In the genomic region with DNA sequence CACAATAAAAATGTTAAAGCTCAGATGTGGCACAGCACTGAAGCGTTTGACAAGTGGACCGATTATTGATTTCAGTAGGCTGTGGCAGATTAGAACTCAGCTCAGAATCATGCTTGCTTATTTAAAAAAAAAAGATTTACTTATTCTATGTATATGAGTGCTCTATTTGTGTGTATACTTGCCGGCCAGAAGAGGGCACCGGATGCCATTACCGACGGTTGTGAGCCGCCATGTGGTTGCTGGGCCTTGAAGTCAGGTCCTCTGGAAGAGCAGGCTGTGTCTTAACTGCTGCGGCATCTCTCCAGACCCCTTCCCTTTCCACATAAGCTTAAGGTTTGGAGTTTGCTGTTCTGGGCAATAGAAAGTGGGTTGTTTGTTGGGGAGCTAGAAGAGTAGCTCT, we compare ENCODE assay signal across 13 mouse cellular contexts. TPM values are rescaled to one million over a fixed set of nuclear protein-coding genes. Genes with fewer than 3 reads are reported as not detected.
DNase-seq lines count a peak whose midpoint lies in the region; ATAC-seq and TF ChIP-seq lines count a peak whose summit lies in the region.
"Not testable (repeated sequence)": the region's sequence is repeated elsewhere in the genome, so short reads cannot be mapped to it uniquely, and the experiment has no call there.
"Had no signal": no experiment of that assay in that cellular context is flagged by ENCODE, and none has a peak within 500 bp of the region (broad histone marks: within the 10 kb centered on the region; RNA-seq: fewer than 3 reads in every experiment).

No protein-coding gene starts in this region.

- H3K4me1 ChIP-seq in embryonic facial prominence, embryonic 10.5 days; forebrain, postnatal 0 days (ENCODE audit: insufficient read depth); hindbrain, embryonic 15.5 days (replicated peaks); kidney, postnatal 0 days (replicated peaks; ENCODE audit: insufficient read depth, low read length); lung, embryonic 15.5 days; midbrain, postnatal 0 days (ENCODE audit: insufficient read depth, low read length); stomach, postnatal 0 days (replicated peaks; ENCODE audit: control insufficient read depth, insufficient read depth): not testable (repeated sequence)

- not testable (repeated sequence) for TF ChIP-seq CTCF in forebrain, postnatal 0 days (IDR thresholded peaks at IDR 0.05; ENCODE audit: low read depth); kidney, postnatal 0 days (IDR thresholded peaks at IDR 0.05; ENCODE audit: low read depth); stomach, postnatal 0 days (IDR thresholded peaks at IDR 0.05; ENCODE audit: low read depth)
- TF ChIP-seq CTCF in midbrain, postnatal 0 days (IDR thresholded peaks at IDR 0.05) = peak; percentile 2; the same call in 1 of the 2 replicates

- H3K4me2 ChIP-seq in forebrain, postnatal 0 days (ENCODE audit: low read depth); hindbrain, embryonic 15.5 days; kidney, postnatal 0 days (ENCODE audit: low read length); lung, embryonic 15.5 days; midbrain, postnatal 0 days (ENCODE audit: low read depth, low read length, poor library complexity, severe bottlenecking); stomach, postnatal 0 days (replicated peaks; ENCODE audit: low read depth): not testable (repeated sequence)

- H3K9me3 ChIP-seq in embryonic facial prominence, embryonic 10.5 days = peaks cover 21% of the 10 kb centered on the region
- not testable (repeated sequence) for H3K9me3 ChIP-seq in forebrain, postnatal 0 days (ENCODE audit: low read length); kidney, postnatal 0 days (replicated peaks; ENCODE audit: low read length); lung, embryonic 15.5 days; midbrain, postnatal 0 days (ENCODE audit: low read length); stomach, postnatal 0 days (ENCODE audit: control insufficient read depth, low read length)
- peaks cover 16% of the 10 kb centered on the region for H3K9me3 ChIP-seq in hindbrain, embryonic 15.5 days

- not testable (repeated sequence) for H3K4me3 ChIP-seq in embryonic facial prominence, embryonic 10.5 days; forebrain, postnatal 0 days (ENCODE audit: low read depth, low read length); hindbrain, embryonic 15.5 days; kidney, postnatal 0 days (replicated peaks; ENCODE audit: low read depth, low read length); lung, embryonic 15.5 days; midbrain, postnatal 0 days (ENCODE audit: low read depth, low read length); stomach, postnatal 0 days (ENCODE audit: low read depth, low read length)

- not testable (repeated sequence) for H3K36me3 ChIP-seq in embryonic facial prominence, embryonic 10.5 days (replicated peaks); forebrain, postnatal 0 days (ENCODE audit: insufficient read depth); hindbrain, embryonic 15.5 days; kidney, postnatal 0 days (ENCODE audit: insufficient read depth, low read length); lung, embryonic 15.5 days; midbrain, postnatal 0 days (ENCODE audit: insufficient read depth, low read length); stomach, postnatal 0 days (ENCODE audit: control insufficient read depth, insufficient read depth, low read length)

- H3K27ac ChIP-seq in embryonic facial prominence, embryonic 10.5 days (replicated peaks); forebrain, postnatal 0 days (ENCODE audit: low read depth, low read length); hindbrain, embryonic 15.5 days (replicated peaks); kidney, postnatal 0 days; lung, embryonic 15.5 days; midbrain, postnatal 0 days (ENCODE audit: low read depth, low read length); stomach, postnatal 0 days (replicated peaks): not testable (repeated sequence)

- not testable (repeated sequence) for H3K9ac ChIP-seq in forebrain, postnatal 0 days; hindbrain, embryonic 15.5 days; kidney, postnatal 0 days (ENCODE audit: low read depth, low read length); lung, embryonic 15.5 days; midbrain, postnatal 0 days (replicated peaks; ENCODE audit: low read length, poor library complexity, severe bottlenecking); stomach, postnatal 0 days (ENCODE audit: low read length)

- 94% methylated on average over 8 of the region's 8 CpGs for WGBS in embryonic facial prominence, embryonic 10.5 days
- 93% methylated on average over 6 of the region's 8 CpGs for WGBS in forebrain, postnatal 0 days
- WGBS in hindbrain, embryonic 15.5 days = 97% methylated on average over 8 of the region's 8 CpGs
- WGBS in kidney, postnatal 0 days = 93% methylated on average over 6 of the region's 8 CpGs
- WGBS in lung, embryonic 15.5 days = 92% methylated on average over 8 of the region's 8 CpGs
- WGBS in midbrain, postnatal 0 days = 98% methylated on average over 6 of the region's 8 CpGs
- WGBS in stomach, postnatal 0 days = 94% methylated on average over 6 of the region's 8 CpGs

- peak; percentile 42 for DNase-seq in CD4-positive helper T cell, adult 2 months (ENCODE audit: low read depth, low spot score)
- peak; percentile 15 for DNase-seq in embryonic facial prominence, embryonic 10.5 days (ENCODE audit: low spot score)
- DNase-seq in forebrain, postnatal 0 days; kidney, postnatal 0 days (ENCODE audit: low spot score); midbrain, postnatal 0 days (ENCODE audit: low spot score): not testable (repeated sequence)
- DNase-seq in stomach, postnatal 0 days (ENCODE audit: low spot score) = peak; percentile 37

- ATAC-seq in forebrain, postnatal 0 days = peak; percentile 10; the same call in 1 of the 2 replicates
- peak; percentile 27 for ATAC-seq in hindbrain, embryonic 15.5 days (ENCODE audit: low FRiP score, low read depth)
- ATAC-seq in kidney, postnatal 0 days (replicated peaks; ENCODE audit: low FRiP score, low read depth) = peak; percentile 21; the same call in 1 of the 2 replicates
- ATAC-seq in lung, embryonic 15.5 days (ENCODE audit: borderline replicate concordance, extremely low read depth, low FRiP score, low TSS enrichment) = 0 out of 2 replicates have a peak, but pooled peaks have one; percentile 10
- ATAC-seq in midbrain, postnatal 0 days (ENCODE audit: low FRiP score) = 0 out of 2 replicates have a peak, but pooled peaks have one; percentile 42
- peak; percentile 32; the same call in 1 of the 2 replicates for ATAC-seq in stomach, postnatal 0 days (ENCODE audit: low FRiP score, low TSS enrichment)

- H3K27me3 ChIP-seq in embryonic facial prominence, embryonic 10.5 days (replicated peaks; ENCODE audit: low read depth, poor library complexity, severe bottlenecking); forebrain, postnatal 0 days (ENCODE audit: insufficient read depth, low read length); hindbrain, embryonic 15.5 days; kidney, postnatal 0 days (ENCODE audit: insufficient read depth, low read length); lung, embryonic 15.5 days; midbrain, postnatal 0 days (ENCODE audit: insufficient read depth, low read length); stomach, postnatal 0 days (ENCODE audit: control insufficient read depth, insufficient read depth, low read length): not testable (repeated sequence)

- TF ChIP-seq EP300 in stomach, postnatal 0 days (optimal IDR thresholded peaks at IDR 0.05) = not testable (repeated sequence)

RNA-seq across cellular contexts. Expression of gene Ccl28, which starts 19.7 kb away (rescaled TPM):
- 0.10 TPM in 1 of 2 replicates, not detected in the other for polyA plus RNA-seq in embryonic facial prominence, embryonic 10.5 days (2016; fragmentation: Nextera tagmentation; extraction: Ambion mirVana)
- 3.3 and 4.5 TPM in 2 replicates for total RNA-seq in forebrain, postnatal 0 days (2014; rRNA removed)
- 0.09 and 0.22 TPM in 2 replicates for polyA plus RNA-seq in forebrain, postnatal 0 days (2015; fragmentation: Nextera tagmentation; extraction: Ambion mirVana)
- polyA plus RNA-seq in hindbrain, embryonic 15.5 days (2015; fragmentation: Nextera tagmentation; extraction: Ambion mirVana) = 0.18 and 0.62 TPM in 2 replicates
- polyA plus RNA-seq in kidney, postnatal 0 days (2015; fragmentation: Nextera tagmentation; extraction: Ambion mirVana) = 0.08 and 0.13 TPM in 2 replicates
- 0.13 TPM in 1 of 2 replicates, not detected in the other for polyA plus RNA-seq in lung, embryonic 15.5 days (2015; fragmentation: Nextera tagmentation; extraction: Ambion mirVana)
- 2.9 and 3.4 TPM in 2 replicates for total RNA-seq in midbrain, postnatal 0 days (2014; rRNA removed)
- polyA plus RNA-seq in midbrain, postnatal 0 days (2015; fragmentation: Nextera tagmentation; extraction: Ambion mirVana) = 0.34 and 0.41 TPM in 2 replicates
- 0.10 and 0.31 TPM in 2 replicates for polyA plus RNA-seq in stomach, postnatal 0 days (2015; fragmentation: Nextera tagmentation; extraction: Ambion mirVana)
- total RNA-seq: heart, postnatal 36 days; MEL; monocyte, adult 5-6 weeks; neutrophil, adult 5-6 weeks had no signal
- polyA plus RNA-seq: liver, embryonic 16.5 days had no signal
